Mouse (Mus musculus): Measurements from ENCODE around the gene Sec24d.
A peak's percentile ranks its signal among the peaks of the same experiment; 100 is the strongest.

- no peak for TF ChIP-seq CTCF (IDR thresholded peaks at IDR 0.05; ENCODE audit: low read depth)
- peak; percentile 54 for TF ChIP-seq EP300 (IDR thresholded peaks at IDR 0.05; ENCODE audit: low read depth)
Measured at GRCm38 (mm10) chr3:123404945-123405344, 137.7 kb downstream of the Sec24d start.

Measured in liver, embryonic 14.5 days (tissue).